Mouse (Mus musculus) hindbrain, embryonic 16.5 days (tissue): ENCODE data around the gene Lax1. TPM values are rescaled to one million over a fixed set of nuclear protein-coding genes. Genes with fewer than 3 reads are reported as not detected.
A peak's percentile ranks its signal among the peaks of the same experiment; 100 is the strongest.
"Not testable (repeated sequence)": the region's sequence is repeated elsewhere in the genome, so short reads cannot be mapped to it uniquely, and the experiment has no call there.

Experiments
- ATAC-seq: fragments of 200-750 bp; cut with Nextera tagmentation; 2 replicates; pipeline ENCODE4 v1.8.0; 2017; ENCODE audit warnings: moderate TSS enrichment, moderate library complexity
- H3K27ac ChIP-seq: fragments of 300-500 bp; sonication (generic); 2 replicates; pipeline ENCODE4 v1.5.1; 2014; ENCODE audit warnings: low read depth, mild to moderate bottlenecking, control low read depth, low read length, moderate library complexity
- H3K27me3 ChIP-seq: fragments of 300-500 bp; sonication (generic); replicated peaks from 2 replicates; pipeline ENCODE4 v1.6.1; 2014; ENCODE audit warnings: low read length; ENCODE audit not compliant: control insufficient read depth, insufficient read depth
- H3K36me3 ChIP-seq: fragments of 300-500 bp; sonication (generic); 2 replicates; pipeline ENCODE4 v1.6.1; 2014; ENCODE audit warnings: mild to moderate bottlenecking, low read length, moderate library complexity, mixed read lengths; ENCODE audit not compliant: control insufficient read depth, insufficient read depth
- H3K4me1 ChIP-seq: fragments of 300-500 bp; sonication (generic); 2 replicates; pipeline ENCODE4 v1.6.1; 2014; ENCODE audit warnings: low read depth, low read length; ENCODE audit not compliant: control insufficient read depth, insufficient read depth
- H3K4me2 ChIP-seq: fragments of 300-500 bp; sonication (generic); 2 replicates; pipeline ENCODE4 v1.6.1; 2014; ENCODE audit warnings: mild to moderate bottlenecking, low read length, control low read depth, moderate library complexity
- H3K4me3 ChIP-seq: fragments of 300-500 bp; sonication (generic); 2 replicates; pipeline ENCODE4 v1.5.1; 2014; ENCODE audit warnings: mild to moderate bottlenecking, low read length, control low read depth, moderate library complexity
- H3K9ac ChIP-seq: fragments of 300-500 bp; sonication (generic); 2 replicates; pipeline ENCODE4 v1.6.1; 2014; ENCODE audit warnings: low read depth, mild to moderate bottlenecking, control low read depth, low read length, moderate library complexity
- H3K9me3 ChIP-seq: fragments of 300-500 bp; sonication (generic); 2 replicates; pipeline ENCODE4 v1.6.1; 2014; ENCODE audit warnings: mild to moderate bottlenecking, low read length, moderate library complexity; ENCODE audit not compliant: control insufficient read depth
- WGBS: fragments of 180-500 bp; shearing (Covaris S2); extraction: QIAGEN DNeasy Blood & Tissue Kit; methylation state at CpG from one replicate; pipeline ENCODE4 v1.1.7; 2014; 5-methylcytosine and 5-hydroxymethylcytosine counted together
- polyA plus RNA-seq: library from polyadenylated mRNA; unstranded; fragments of >200 nt; fragmentation: Nextera tagmentation; extraction: Ambion mirVana; gene quantifications from 2 replicates; pipeline ENCODE4 v1.2.1, GENCODE M21; 2015

The Lax1 gene
- polyA plus RNA-seq, 1 experiment from 2014 or later: not detected

DNA sequence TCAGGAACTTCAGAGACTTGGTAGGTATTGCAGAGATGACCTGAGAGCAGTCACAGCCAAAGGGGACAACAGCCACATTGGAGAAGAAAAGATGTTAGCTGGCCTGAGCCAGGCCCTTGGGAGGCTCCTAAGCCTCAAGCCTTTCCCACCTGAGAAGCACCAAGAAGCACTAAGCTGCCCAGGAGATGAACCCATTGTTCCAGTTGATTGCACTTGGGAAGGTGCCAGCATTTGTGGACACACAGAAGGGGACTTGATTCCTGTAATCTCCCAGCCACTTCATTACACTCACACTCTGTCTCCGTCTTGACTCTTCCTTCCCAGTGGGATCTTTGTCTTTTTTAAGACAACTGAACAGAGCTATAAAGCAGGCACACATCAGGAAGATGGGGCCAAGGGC, 25.3 kb upstream of the Lax1 start:
- Histone ChIP-seq H3K27ac (no peak overlapping the region), H3K4me2 (no peak overlapping the region), H3K9me3 (no peaks in the 10 kb centered on the region), H3K4me1 (no peaks in the 10 kb centered on the region; the same call in 1 of the 2 replicates), H3K4me3 (no peak overlapping the region), H3K27me3 (no peaks in the 10 kb centered on the region), H3K36me3 (no peaks in the 10 kb centered on the region), H3K9ac (no peak overlapping the region)
- WGBS: 54% methylated on average over 1 of the region's 1 CpGs
- no peak for ATAC-seq

DNA sequence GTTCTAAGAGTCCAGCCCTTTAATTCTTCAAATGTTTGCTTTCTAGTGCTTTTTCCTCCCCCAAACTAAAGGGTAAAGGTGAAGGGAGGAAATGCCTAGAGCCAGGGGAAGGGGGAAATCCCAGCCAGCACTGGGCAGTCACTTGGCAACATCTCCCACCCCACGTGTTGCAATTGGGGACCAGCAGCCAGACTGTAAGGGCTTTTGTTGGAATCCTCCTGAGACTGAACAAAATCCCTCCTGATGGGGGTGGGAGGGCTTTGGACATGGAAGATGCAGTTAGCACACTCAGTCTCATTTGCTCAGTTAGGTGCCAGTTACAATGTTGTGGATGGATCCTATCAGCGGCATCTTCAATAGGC, 23.1 kb upstream of the Lax1 start:
- no peak overlapping the region for H3K4me2 ChIP-seq
- 42% methylated on average over 2 of the region's 2 CpGs for WGBS
- ATAC-seq: peak; percentile 71

DNA sequence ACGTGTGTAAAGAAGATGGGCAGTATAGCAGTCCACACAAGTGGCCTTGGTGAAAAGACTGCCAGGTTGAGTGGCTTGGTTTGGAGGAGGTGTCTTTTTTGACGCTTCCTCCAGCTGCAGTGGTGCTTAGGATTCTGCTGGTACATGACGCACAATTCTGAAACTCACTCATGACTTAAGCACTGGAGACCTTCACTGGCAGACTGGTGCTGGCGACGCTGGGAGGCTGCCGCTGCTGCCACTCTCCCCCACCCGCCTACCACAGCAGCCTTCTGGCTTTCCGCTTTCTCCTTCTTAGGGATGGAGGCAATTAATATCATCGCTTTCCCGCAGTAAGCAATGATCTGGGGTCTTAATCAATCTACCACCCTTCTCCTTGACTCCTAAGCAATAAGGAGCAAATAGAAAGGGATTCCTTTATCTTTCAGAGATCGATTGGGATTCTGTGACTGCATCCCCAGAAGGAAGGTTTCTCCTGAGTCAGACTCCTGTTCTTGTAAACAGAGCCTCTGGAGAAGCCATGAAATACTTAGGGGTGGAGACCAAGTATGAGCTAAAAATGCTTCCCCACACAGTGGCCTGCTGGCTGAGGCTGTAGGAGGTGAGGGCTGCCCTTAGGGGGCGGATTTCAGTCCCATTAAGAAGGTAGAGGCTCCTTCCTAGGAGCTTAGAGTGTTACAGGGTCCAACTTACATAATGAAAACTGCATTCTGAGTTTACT, 22.5 kb upstream of the Lax1 start:
- peak; percentile 42 for ATAC-seq
- Histone ChIP-seq H3K4me1 (no peaks in the 10 kb centered on the region; the same call in 1 of the 2 replicates), H3K9ac (no peak overlapping the region), H3K27me3 (no peaks in the 10 kb centered on the region), H3K27ac (no peak overlapping the region), H3K4me2 (no peak overlapping the region), H3K9me3 (no peaks in the 10 kb centered on the region), H3K4me3 (no peak overlapping the region), H3K36me3 (no peaks in the 10 kb centered on the region)
- WGBS: 56% methylated on average over 12 of the region's 12 CpGs

More for the DNA sequence above, 23.1 kb upstream of the Lax1 start:
- no peak overlapping the region for H3K9ac ChIP-seq
- no peak overlapping the region for H3K4me3 ChIP-seq
- no peaks in the 10 kb centered on the region; the same call in 1 of the 2 replicates for H3K4me1 ChIP-seq
- no peak overlapping the region; the same call in 1 of the 2 replicates for H3K27ac ChIP-seq
- H3K9me3 ChIP-seq: no peaks in the 10 kb centered on the region
- no peaks in the 10 kb centered on the region for H3K27me3 ChIP-seq
- no peaks in the 10 kb centered on the region for H3K36me3 ChIP-seq

DNA sequence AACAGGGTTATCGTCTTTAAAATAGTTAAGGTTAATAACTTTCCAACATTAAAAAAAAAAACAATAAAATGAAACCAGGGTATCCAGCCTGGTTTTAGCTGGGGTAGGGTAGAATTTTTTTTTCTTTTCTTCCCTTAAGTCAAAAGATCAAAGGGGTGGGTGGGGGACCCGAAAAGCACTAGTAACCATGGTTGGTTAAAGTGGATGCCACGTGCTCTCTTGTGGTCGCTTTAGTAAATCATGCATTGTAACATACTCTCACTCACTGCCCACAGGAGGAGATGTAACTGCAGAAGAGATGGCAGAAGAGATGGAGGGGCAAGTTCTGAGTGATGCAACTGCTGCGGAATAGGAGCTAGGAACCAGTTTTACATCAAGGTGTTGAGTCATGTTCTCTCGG, 21.5 kb upstream of the Lax1 start:
- no peak overlapping the region for H3K27ac ChIP-seq
- H3K9me3 ChIP-seq: no peaks in the 10 kb centered on the region
- H3K27me3 ChIP-seq: no peaks in the 10 kb centered on the region
- no peak for ATAC-seq
- H3K9ac ChIP-seq: no peak overlapping the region
- WGBS: 53% methylated on average over 6 of the region's 6 CpGs
- no peak overlapping the region for H3K4me2 ChIP-seq
- no peak overlapping the region for H3K4me3 ChIP-seq
- H3K36me3 ChIP-seq: no peaks in the 10 kb centered on the region
- H3K4me1 ChIP-seq: no peaks in the 10 kb centered on the region; the same call in 1 of the 2 replicates

DNA sequence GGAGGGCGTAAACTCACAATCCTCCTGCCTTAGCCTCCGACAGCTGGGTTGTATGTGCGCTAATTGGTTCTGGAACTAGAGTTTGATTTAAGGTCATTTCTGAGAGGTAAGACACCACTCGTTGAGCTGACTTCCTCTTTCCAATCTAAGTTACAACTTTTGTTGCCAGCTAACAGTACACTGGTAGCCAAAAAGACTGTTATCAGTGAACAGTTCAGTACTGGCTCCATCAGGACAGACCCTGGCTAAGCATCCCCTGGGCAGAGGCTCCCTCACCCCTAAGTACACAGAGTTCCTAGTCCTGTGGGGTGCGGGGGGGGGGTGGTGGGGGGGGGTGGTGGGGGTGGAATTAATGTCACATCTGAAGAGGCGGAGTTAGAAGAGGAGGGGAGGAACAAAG, 21.0 kb upstream of the Lax1 start:
- H3K4me2 ChIP-seq: no peak overlapping the region
- 54% methylated on average over 6 of the region's 6 CpGs for WGBS
- no peaks in the 10 kb centered on the region; the same call in 1 of the 2 replicates for H3K4me1 ChIP-seq
- H3K36me3 ChIP-seq: no peaks in the 10 kb centered on the region
- H3K27ac ChIP-seq: no peak overlapping the region
- H3K4me3 ChIP-seq: no peak overlapping the region
- no peak for ATAC-seq
- no peaks in the 10 kb centered on the region for H3K9me3 ChIP-seq
- no peak overlapping the region for H3K9ac ChIP-seq
- H3K27me3 ChIP-seq: no peaks in the 10 kb centered on the region

DNA sequence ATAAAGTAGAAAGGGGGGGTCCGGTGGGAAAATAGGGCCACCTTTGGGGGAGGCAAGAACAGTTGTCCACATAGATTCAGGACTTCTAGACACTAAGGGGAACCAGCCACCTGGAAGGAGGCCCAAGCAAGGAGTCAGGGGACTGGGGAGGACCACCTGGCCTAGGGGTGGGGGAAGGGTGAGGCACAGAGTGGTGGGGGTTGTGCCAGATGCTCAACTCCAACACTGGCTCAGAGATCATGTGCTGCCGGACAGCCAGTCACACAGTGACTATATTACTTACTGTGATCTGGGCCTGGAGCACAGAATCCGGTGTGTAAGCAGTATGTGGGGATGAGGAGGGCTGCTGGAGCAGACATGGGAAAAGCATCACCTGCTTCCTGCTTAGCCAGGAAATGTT, 19.4 kb upstream of the Lax1 start:
- Histone ChIP-seq H3K4me3 (no peak overlapping the region), H3K9ac (no peak overlapping the region), H3K36me3 (no peaks in the 10 kb centered on the region), H3K4me1 (no peaks in the 10 kb centered on the region; the same call in 1 of the 2 replicates), H3K27me3 (no peaks in the 10 kb centered on the region), H3K27ac (no peak overlapping the region), H3K4me2 (no peak overlapping the region), H3K9me3 (no peaks in the 10 kb centered on the region)
- ATAC-seq: no peak
- WGBS: 76% methylated on average over 3 of the region's 3 CpGs

DNA sequence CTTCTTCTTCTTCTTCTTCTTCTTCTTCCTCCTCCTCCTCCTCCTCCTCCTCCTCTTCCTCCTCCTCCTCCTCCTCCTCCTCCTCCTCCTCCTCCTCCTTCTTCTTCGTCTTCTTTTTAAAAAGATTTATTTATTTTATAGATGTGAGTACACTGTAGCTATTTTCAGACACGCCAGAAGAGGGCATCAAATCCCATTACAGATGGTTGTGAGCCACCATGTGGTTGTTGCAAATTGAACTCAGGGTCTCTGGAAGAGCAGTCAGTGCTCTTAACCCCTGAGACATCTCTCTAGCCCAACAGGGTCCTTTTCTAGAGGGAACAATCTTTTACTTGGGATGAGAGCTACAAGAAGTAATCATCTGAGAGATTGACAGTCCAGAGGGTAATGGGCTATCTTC, 11.9 kb upstream of the Lax1 start:
- not testable (repeated sequence) for H3K27ac ChIP-seq, H3K4me1 ChIP-seq, H3K27me3 ChIP-seq, H3K36me3 ChIP-seq, H3K4me3 ChIP-seq, H3K4me2 ChIP-seq, H3K9ac ChIP-seq, ATAC-seq, H3K9me3 ChIP-seq
- 10% methylated on average over 2 of the region's 2 CpGs for WGBS

DNA sequence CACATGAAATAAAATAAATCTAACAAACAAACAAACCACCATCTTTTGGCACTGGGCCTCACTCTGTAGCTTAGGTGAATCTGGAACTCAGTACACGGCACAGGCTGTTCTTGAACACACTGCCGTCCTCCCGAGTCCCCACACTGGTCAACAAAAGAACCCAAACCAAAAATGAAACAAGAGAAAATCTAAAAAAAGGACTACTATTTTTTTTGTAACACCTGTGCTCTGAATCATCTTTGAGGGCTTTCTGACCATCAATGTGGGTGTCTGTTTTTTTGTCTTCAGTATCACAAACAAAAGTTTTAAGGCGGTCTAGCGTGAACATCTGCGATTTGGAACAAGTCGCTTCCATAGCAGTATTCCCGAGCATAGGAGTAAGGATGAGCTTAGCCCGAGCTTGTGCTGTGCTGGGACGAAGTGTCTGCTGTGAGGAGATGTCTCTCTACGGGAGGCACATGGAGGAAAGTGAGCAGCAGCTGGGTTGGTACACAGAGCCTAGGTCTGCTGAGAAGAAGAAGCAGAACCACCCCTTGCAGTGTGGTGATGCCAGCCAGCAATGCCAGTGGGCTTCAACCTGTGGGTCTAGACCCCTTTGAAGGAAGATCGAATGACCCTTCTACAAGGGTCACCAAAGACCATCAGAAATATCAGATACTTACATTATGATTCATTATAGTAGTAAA, 8.2 kb upstream of the Lax1 start:
- Histone ChIP-seq H3K4me1 (peaks cover 2% of the 10 kb centered on the region; the same call in 1 of the 2 replicates), H3K27me3 (no peaks in the 10 kb centered on the region), H3K9me3 (no peaks in the 10 kb centered on the region), H3K4me2 (no peak overlapping the region), H3K27ac (no peak overlapping the region), H3K36me3 (no peaks in the 10 kb centered on the region), H3K9ac (no peak overlapping the region), H3K4me3 (no peak overlapping the region)
- WGBS: 95% methylated on average over 12 of the region's 12 CpGs
- ATAC-seq: no peak

DNA sequence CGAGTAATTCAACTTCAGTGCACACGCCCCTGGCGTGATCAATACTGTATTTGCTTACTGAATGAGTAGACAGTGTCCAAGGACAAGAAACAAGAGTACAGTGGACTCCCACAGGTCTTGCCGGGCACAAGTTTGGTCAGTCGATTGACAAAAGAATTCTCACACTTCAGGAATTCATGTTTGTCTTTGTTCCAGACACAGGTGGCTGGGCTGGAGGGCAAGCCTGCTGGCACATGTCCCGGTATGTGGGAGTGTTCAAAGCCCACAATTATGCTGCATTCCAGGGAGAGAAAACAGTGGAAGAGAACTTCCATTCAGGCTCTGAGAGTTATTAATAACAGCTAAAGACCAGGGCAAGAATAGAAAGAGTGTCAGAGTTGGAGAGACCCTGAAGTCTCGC, 6.0 kb upstream of the Lax1 start:
- no peaks in the 10 kb centered on the region for H3K9me3 ChIP-seq
- no peak overlapping the region for H3K4me2 ChIP-seq
- WGBS: 12% methylated on average over 7 of the region's 7 CpGs
- no peak for ATAC-seq
- H3K36me3 ChIP-seq: no peaks in the 10 kb centered on the region
- H3K4me1 ChIP-seq: peaks cover 2% of the 10 kb centered on the region; the same call in 1 of the 2 replicates
- H3K27me3 ChIP-seq: no peaks in the 10 kb centered on the region
- H3K4me3 ChIP-seq: no peak overlapping the region
- no peak overlapping the region for H3K27ac ChIP-seq
- H3K9ac ChIP-seq: no peak overlapping the region
